Mouse (Mus musculus): ENCODE measurements around the gene Gm20388.

DNA sequence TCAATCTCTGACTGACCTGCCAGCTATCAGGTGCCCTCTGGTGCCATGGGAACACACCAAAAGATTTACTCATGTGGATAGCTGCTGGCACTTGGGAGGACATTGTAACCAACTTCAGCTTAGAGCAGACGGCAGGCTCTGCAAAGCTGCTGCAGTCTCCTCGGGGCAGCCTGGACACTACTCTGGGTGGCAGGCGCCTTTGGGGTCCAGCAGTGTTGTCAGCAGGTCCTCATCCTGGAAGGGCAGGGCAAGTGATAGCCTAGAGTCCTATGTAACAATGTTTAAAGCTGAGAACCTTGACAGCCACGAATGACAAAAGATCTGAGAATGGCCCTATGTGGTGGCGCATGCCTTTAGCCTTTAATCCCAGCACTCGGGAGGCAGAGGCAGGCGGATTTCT, 1687.5 kb downstream of the Gm20388 start:
- TF ChIP-seq CTCF (IDR thresholded peaks at IDR 0.05; ENCODE audit: low read depth, low read length) = no peak
- TF ChIP-seq GATA1 (IDR thresholded peaks at IDR 0.05; ENCODE audit: borderline replicate concordance, low read length) = no peak
- no peak for TF ChIP-seq TAL1 (conservative IDR thresholded peaks at IDR 0.05; ENCODE audit: low read depth, low read length)

All from G1E (cell line).